Mouse (Mus musculus) forebrain, embryonic 11.5 days (tissue): ENCODE measurements at regions not wholly inside any gene's neighbourhood (a gene's known extent, or its start where the extent isn't known, plus 50 kb on each side); places are given as distances from the start of the nearest gene placed in this dataset.

ENCODE experiments used
- ATAC-seq: fragments of 200-750 bp; cut with Nextera tagmentation; replicated peaks from 2 replicates; pipeline ENCODE4 v1.8.0; 2017; ENCODE audit warnings: moderate TSS enrichment; ENCODE audit not compliant: low FRiP score
- DNase-seq: peaks from one replicate; pipeline ENCODE4 v3.0.0-alpha.2; 2017; ENCODE audit warnings: low spot score
- H3K27ac ChIP-seq: fragments of 300-500 bp; sonication (generic); 2 replicates; pipeline ENCODE4 v1.5.1; 2014; ENCODE audit warnings: low read depth, low read length
- H3K27me3 ChIP-seq: fragments of 300-500 bp; sonication (generic); 2 replicates; pipeline ENCODE4 v1.6.1; 2014; ENCODE audit warnings: mild to moderate bottlenecking, low read length, mixed read lengths; ENCODE audit not compliant: control insufficient read depth, insufficient read depth
- H3K36me3 ChIP-seq: fragments of 300-500 bp; sonication (generic); 2 replicates; pipeline ENCODE4 v1.6.1; 2014; ENCODE audit warnings: mild to moderate bottlenecking, low read length, moderate library complexity, mixed read lengths; ENCODE audit not compliant: control insufficient read depth, insufficient read depth
- H3K4me1 ChIP-seq: fragments of 300-500 bp; sonication (generic); replicated peaks from 2 replicates; pipeline ENCODE4 v1.6.1; 2014; ENCODE audit warnings: low read length, mixed read lengths; ENCODE audit not compliant: control insufficient read depth, insufficient read depth
- H3K4me2 ChIP-seq: fragments of 300-500 bp; sonication (generic); 2 replicates; pipeline ENCODE4 v1.6.1; 2014; ENCODE audit warnings: low read depth, mild to moderate bottlenecking, low read length, moderate library complexity, mixed read lengths; ENCODE audit not compliant: severe bottlenecking
- H3K4me3 ChIP-seq: fragments of 300-500 bp; sonication (generic); 2 replicates; pipeline ENCODE4 v1.5.1; 2014; ENCODE audit warnings: low read depth, low read length
- H3K9ac ChIP-seq: fragments of 300-500 bp; sonication (generic); 2 replicates; pipeline ENCODE4 v1.6.1; 2014; ENCODE audit warnings: low read length
- H3K9me3 ChIP-seq: fragments of 300-500 bp; sonication (generic); 2 replicates; pipeline ENCODE4 v1.6.1; 2016; ENCODE audit warnings: low read length, mixed read lengths; ENCODE audit not compliant: control insufficient read depth
- WGBS: fragments of 180-500 bp; shearing (Covaris S2); extraction: QIAGEN DNeasy Blood & Tissue Kit; methylation state at CpG from one replicate; pipeline ENCODE4 v1.1.7; 2014; 5-methylcytosine and 5-hydroxymethylcytosine counted together

GRCm38 (mm10) chr1:184484801-184485200 lies 247.6 kb downstream of the Hlx start:
- H3K9me3 ChIP-seq: no peaks in the 10 kb centered on the region
- WGBS: 82% methylated on average over 8 of the region's 8 CpGs
- ATAC-seq (no peak), DNase-seq (no peak)
- no peaks in the 10 kb centered on the region for H3K36me3 ChIP-seq
- H3K27me3 ChIP-seq: no peaks in the 10 kb centered on the region
- no peak overlapping the region for H3K4me2 ChIP-seq
- no peak overlapping the region for H3K4me3 ChIP-seq
- no peaks in the 10 kb centered on the region for H3K4me1 ChIP-seq
- H3K27ac ChIP-seq: no peak overlapping the region
- no peak overlapping the region for H3K9ac ChIP-seq

GRCm38 (mm10) chr1:184483371-184483770 lies 249.0 kb downstream of the Hlx start:
- no peaks in the 10 kb centered on the region for H3K36me3 ChIP-seq
- DNase-seq (no peak), ATAC-seq (no peak)
- H3K9ac ChIP-seq: no peak overlapping the region
- H3K4me2 ChIP-seq: no peak overlapping the region
- WGBS: 71% methylated on average over 7 of the region's 7 CpGs
- no peaks in the 10 kb centered on the region for H3K9me3 ChIP-seq
- no peaks in the 10 kb centered on the region for H3K4me1 ChIP-seq
- no peak overlapping the region for H3K4me3 ChIP-seq
- H3K27me3 ChIP-seq: no peaks in the 10 kb centered on the region
- H3K27ac ChIP-seq: no peak overlapping the region

GRCm38 (mm10) chr1:184482026-184482425 lies 250.4 kb downstream of the Hlx start:
- ATAC-seq (no peak), DNase-seq (no peak)
- Histone ChIP-seq H3K9me3 (no peaks in the 10 kb centered on the region), H3K4me2 (no peak overlapping the region), H3K27me3 (no peaks in the 10 kb centered on the region), H3K4me3 (no peak overlapping the region), H3K27ac (no peak overlapping the region), H3K9ac (no peak overlapping the region), H3K4me1 (no peaks in the 10 kb centered on the region), H3K36me3 (no peaks in the 10 kb centered on the region)
- WGBS: 89% methylated on average over 9 of the region's 9 CpGs

GRCm38 (mm10) chr1:184480571-184481220 lies 251.7 kb downstream of the Hlx start:
- ATAC-seq (no peak), DNase-seq (no peak)
- Histone ChIP-seq H3K4me2 (no peak overlapping the region), H3K4me1 (no peaks in the 10 kb centered on the region), H3K4me3 (no peak overlapping the region), H3K27me3 (no peaks in the 10 kb centered on the region), H3K9ac (no peak overlapping the region), H3K27ac (no peak overlapping the region), H3K9me3 (no peaks in the 10 kb centered on the region), H3K36me3 (no peaks in the 10 kb centered on the region)
- 91% methylated on average over 9 of the region's 9 CpGs for WGBS

GRCm38 (mm10) chr1:184478006-184478405 lies 254.4 kb downstream of the Hlx start:
- Histone ChIP-seq H3K4me2 (no peak overlapping the region), H3K4me3 (no peak overlapping the region), H3K9me3 (no peaks in the 10 kb centered on the region), H3K4me1 (no peaks in the 10 kb centered on the region), H3K36me3 (no peaks in the 10 kb centered on the region), H3K27ac (no peak overlapping the region), H3K27me3 (no peaks in the 10 kb centered on the region), H3K9ac (no peak overlapping the region)
- ATAC-seq (no peak), DNase-seq (no peak)
- 88% methylated on average over 7 of the region's 7 CpGs for WGBS

- DNase-seq: no peak
- Histone ChIP-seq H3K4me3 (no peak overlapping the region), H3K27ac (no peak overlapping the region), H3K9me3 (no peaks in the 10 kb centered on the region), H3K4me1 (no peaks in the 10 kb centered on the region), H3K9ac (no peak overlapping the region), H3K4me2 (no peak overlapping the region), H3K36me3 (no peaks in the 10 kb centered on the region), H3K27me3 (no peaks in the 10 kb centered on the region)
- no peak for ATAC-seq
- WGBS: 39% methylated on average over 9 of the region's 9 CpGs
Observed at GRCm38 (mm10) chr1:184462481-184463124, 269.8 kb downstream of the Hlx start.

- Histone ChIP-seq H3K27me3 (no peaks in the 10 kb centered on the region), H3K9ac (no peak overlapping the region), H3K36me3 (no peaks in the 10 kb centered on the region), H3K4me3 (no peak overlapping the region), H3K27ac (no peak overlapping the region), H3K4me2 (no peak overlapping the region), H3K9me3 (no peaks in the 10 kb centered on the region), H3K4me1 (no peaks in the 10 kb centered on the region)
- DNase-seq (no peak), ATAC-seq (no peak)
Observed at GRCm38 (mm10) chr1:184461411-184461810, 271.0 kb downstream of the Hlx start.

- H3K27ac ChIP-seq: no peak overlapping the region
- H3K9ac ChIP-seq: no peak overlapping the region
- no peaks in the 10 kb centered on the region for H3K27me3 ChIP-seq
- H3K9me3 ChIP-seq: no peaks in the 10 kb centered on the region
- WGBS: 93% methylated on average over 8 of the region's 8 CpGs
- no peaks in the 10 kb centered on the region for H3K36me3 ChIP-seq
- H3K4me2 ChIP-seq: no peak overlapping the region
- H3K4me1 ChIP-seq: no peaks in the 10 kb centered on the region
- no peak overlapping the region for H3K4me3 ChIP-seq
- ATAC-seq (no peak), DNase-seq (no peak)
Observed at GRCm38 (mm10) chr1:184456727-184457126, 275.7 kb downstream of the Hlx start.

- ATAC-seq (no peak), DNase-seq (no peak)
- WGBS: 75% methylated on average over 4 of the region's 4 CpGs
- Histone ChIP-seq H3K9me3 (no peaks in the 10 kb centered on the region), H3K27ac (no peak overlapping the region), H3K27me3 (no peaks in the 10 kb centered on the region), H3K36me3 (no peaks in the 10 kb centered on the region), H3K4me3 (no peak overlapping the region), H3K4me1 (no peaks in the 10 kb centered on the region), H3K4me2 (no peak overlapping the region), H3K9ac (no peak overlapping the region)
Observed at GRCm38 (mm10) chr1:184454381-184454780, 278.0 kb downstream of the Hlx start.
